Mouse (Mus musculus) stomach, postnatal 0 days (tissue): ENCODE data around the gene Lgi1.

Experiments
- CTCF ChIP-seq: IDR thresholded peaks from 2 replicates; pipeline ENCODE4 v1.5.1; 2016; ENCODE audit warnings: antibody characterized with exemption, low read depth, mild to moderate bottlenecking, moderate library complexity
- EP300 ChIP-seq: optimal IDR thresholded peaks from 2 replicates; pipeline ENCODE3; 2016; ENCODE audit warnings: antibody characterized with exemption

- no peak for TF ChIP-seq CTCF
- no peak for TF ChIP-seq EP300
Measured at GRCm38 (mm10) chr19:38308116-38308515, 43.8 kb downstream of the Lgi1 start.
